Mouse (Mus musculus): Measurements from ENCODE around the gene Col27a1. TPM values are rescaled to one million over a fixed set of nuclear protein-coding genes. Genes with fewer than 3 reads are reported as not detected.

Col27a1 gene
- polyA plus RNA-seq, 1 experiment: 14.1 TPM

DNA sequence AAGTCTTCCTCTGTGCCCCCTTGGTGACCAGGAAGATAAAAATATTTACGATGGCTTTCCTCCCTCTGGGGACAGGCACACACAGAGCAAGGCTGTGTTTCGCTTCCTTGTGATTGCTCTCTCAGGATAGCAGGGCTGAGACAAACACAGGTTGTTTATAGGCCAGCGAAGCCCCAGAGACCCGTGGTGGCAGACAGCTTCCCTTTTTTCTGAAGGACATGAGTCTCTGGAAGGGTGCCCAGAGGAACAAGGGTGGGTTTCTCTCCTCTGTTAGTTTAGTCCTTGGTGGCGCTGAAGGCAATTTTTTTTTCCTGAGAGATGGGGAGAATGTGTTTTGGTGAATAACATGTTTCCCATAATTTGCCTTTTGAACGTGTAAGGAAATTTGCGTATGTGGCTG is 8.2 kb upstream of the Col27a1 start:
- Histone ChIP-seq H3K27ac (ENCODE audit: control insufficient read depth, insufficient read depth, low read length) (no peak overlapping the region), H3K36me3 (ENCODE audit: control insufficient read depth, insufficient read depth, low read length) (no peaks in the 10 kb centered on the region), H3K4me1 (replicated peaks; ENCODE audit: control insufficient read depth, insufficient read depth, low read length) (no peaks in the 10 kb centered on the region), H3K4me3 (ENCODE audit: control insufficient read depth, insufficient read depth, low read length) (no peak overlapping the region), H3K27me3 (ENCODE audit: control insufficient read depth, insufficient read depth, low read length) (no peaks in the 10 kb centered on the region)
- 45% methylated on average over 7 of the region's 7 CpGs for WGBS
- no peak for TF ChIP-seq POLR2A (IDR thresholded peaks at IDR 0.05; ENCODE audit: control insufficient read depth, extremely low read depth, insufficient read depth, low read length, poor library complexity)
- DNase-seq: no peak

DNA sequence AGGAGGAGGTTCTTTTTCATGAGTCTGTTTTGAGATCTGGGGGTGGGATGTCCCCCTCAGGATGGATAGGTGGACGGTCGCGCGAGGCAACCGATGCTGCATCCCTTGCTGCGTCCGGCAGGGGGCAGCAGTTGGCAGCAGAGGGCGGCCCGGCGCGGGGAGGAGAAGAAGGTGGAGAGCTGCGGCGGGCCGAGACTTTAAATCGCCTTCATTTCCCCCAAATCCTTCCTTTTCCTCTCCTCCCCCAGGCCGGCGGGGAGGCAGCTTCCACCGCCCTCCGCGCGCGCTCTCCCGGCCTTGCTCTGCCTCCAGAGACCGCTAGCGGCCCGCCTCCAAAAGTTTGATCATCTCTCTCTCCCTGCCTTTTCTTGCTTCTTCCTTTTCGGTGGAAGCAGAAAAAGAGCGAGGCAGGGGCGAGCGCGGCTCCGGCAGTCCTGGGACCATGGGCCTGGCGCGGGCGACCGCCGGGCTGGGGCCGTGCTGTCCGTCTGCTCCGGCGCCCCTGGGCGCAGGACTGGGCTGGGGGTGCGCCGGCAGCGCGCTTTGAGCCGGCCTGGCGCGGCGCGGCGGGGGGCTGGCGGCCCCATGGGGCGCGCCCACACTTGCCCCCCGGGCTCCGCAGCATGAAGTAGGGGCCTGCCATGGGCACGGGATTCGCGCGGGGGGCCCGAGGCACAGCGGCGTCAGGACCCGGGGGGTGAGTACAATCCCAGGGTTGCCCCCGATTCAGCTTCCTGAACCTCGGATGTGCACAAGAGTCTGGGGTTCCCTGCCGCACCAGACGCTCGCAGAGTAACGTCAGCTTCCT is 1.6 kb downstream of the Col27a1 start:
- Histone ChIP-seq H3K27ac (ENCODE audit: control insufficient read depth, insufficient read depth, low read length) (no peak overlapping the region), H3K4me1 (replicated peaks; ENCODE audit: control insufficient read depth, insufficient read depth, low read length) (peaks cover 31% of the 10 kb centered on the region), H3K36me3 (ENCODE audit: control insufficient read depth, insufficient read depth, low read length) (no peaks in the 10 kb centered on the region), H3K4me3 (ENCODE audit: control insufficient read depth, insufficient read depth, low read length) (peak overlapping the region; percentile 66), H3K27me3 (ENCODE audit: control insufficient read depth, insufficient read depth, low read length) (no peaks in the 10 kb centered on the region; the same call in 1 of the 2 replicates)
- 2% methylated on average over 71 of the region's 71 CpGs for WGBS
- TF ChIP-seq POLR2A (IDR thresholded peaks at IDR 0.05; ENCODE audit: control insufficient read depth, extremely low read depth, insufficient read depth, low read length, poor library complexity) (no peak), CTCF (IDR thresholded peaks at IDR 0.05; ENCODE audit: borderline replicate concordance, control insufficient read depth, extremely low read depth, insufficient read depth, low read length, poor library complexity) (peak; percentile 95)
- peak; percentile 87 for DNase-seq

DNA sequence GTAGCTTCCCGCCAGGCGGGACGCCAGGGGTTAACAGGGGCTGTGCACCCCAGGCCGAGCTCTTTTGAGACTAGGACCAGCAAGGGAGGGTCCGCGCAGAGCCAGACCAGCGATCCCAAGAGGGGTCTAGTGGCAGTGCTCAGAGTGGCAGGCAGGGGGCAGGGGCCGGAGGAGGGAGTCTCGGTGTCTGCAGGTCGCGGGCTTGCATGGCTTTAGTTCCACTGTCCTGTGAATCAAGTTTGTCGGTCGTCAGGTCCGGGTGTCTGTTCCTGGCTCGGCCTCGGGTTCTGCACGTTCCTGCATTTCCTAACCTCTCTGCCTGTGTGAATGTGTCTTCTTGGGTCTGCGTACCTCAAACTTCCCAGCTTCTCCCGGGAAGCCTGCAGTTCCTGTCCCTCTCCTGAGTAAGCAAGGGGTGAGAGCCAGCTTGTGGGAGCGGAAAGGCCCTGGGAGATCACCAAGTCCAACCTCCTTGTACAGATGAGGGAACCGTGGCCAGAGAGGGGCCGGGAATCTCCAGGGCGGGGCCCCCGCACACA is 2.3 kb downstream of the Col27a1 start:
- no peak overlapping the region for H3K27ac ChIP-seq (ENCODE audit: control insufficient read depth, insufficient read depth, low read length)
- WGBS: 20% methylated on average over 24 of the region's 24 CpGs
- H3K36me3 ChIP-seq (ENCODE audit: control insufficient read depth, insufficient read depth, low read length): no peaks in the 10 kb centered on the region
- H3K27me3 ChIP-seq (ENCODE audit: control insufficient read depth, insufficient read depth, low read length): no peaks in the 10 kb centered on the region; the same call in 1 of the 2 replicates
- peak; percentile 77 for DNase-seq
- H3K4me3 ChIP-seq (ENCODE audit: control insufficient read depth, insufficient read depth, low read length): peak overlapping the region; percentile 66
- TF ChIP-seq POLR2A (IDR thresholded peaks at IDR 0.05; ENCODE audit: control insufficient read depth, extremely low read depth, insufficient read depth, low read length, poor library complexity) (no peak), CTCF (IDR thresholded peaks at IDR 0.05; ENCODE audit: borderline replicate concordance, control insufficient read depth, extremely low read depth, insufficient read depth, low read length, poor library complexity) (peak; percentile 77)
- H3K4me1 ChIP-seq (replicated peaks; ENCODE audit: control insufficient read depth, insufficient read depth, low read length): peaks cover 31% of the 10 kb centered on the region

DNA sequence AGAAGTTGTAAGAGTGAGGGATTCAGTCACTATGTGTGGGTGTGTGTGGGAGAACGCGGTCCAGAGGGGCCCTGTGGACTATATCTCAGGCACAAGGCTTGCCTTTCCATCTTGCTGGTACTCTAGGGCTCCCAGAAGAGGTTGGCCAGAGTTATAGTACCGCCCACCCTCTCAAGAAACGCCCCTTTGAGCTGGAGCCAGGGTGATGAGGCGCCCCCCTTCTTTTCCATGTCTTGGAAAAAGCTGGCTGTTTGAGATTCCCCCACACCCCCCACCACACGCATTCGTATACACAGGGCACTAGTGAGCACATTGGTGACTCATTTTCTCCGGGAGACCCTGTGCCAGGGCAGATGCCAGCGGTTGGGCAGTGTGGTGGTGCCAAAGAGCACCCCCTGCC is 2.8 kb downstream of the Col27a1 start:
- no peak overlapping the region for H3K4me3 ChIP-seq (ENCODE audit: control insufficient read depth, insufficient read depth, low read length)
- 71% methylated on average over 9 of the region's 9 CpGs for WGBS

DNA sequence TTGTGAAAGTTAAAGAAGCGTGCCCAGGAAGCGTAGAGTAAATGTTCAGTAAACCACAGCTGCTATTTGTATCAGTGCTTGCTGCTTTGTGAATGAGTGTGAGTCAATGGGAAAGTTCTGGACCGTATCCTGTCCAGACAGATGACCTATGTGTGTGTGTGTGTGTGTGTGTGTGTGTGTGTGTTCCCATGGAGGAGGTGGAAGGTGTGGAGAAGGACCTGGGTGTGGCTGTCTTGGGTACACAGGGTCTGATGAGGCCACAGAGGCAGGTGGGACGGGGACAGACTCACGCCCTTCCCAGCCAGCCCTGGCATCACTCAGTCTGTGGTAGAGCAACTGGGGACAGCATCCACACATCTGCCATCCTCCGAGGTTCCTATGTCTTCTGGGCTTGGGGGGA is 3.7 kb downstream of the Col27a1 start:
- no peaks in the 10 kb centered on the region; the same call in 1 of the 2 replicates for H3K27me3 ChIP-seq (ENCODE audit: control insufficient read depth, insufficient read depth, low read length)
- no peaks in the 10 kb centered on the region for H3K36me3 ChIP-seq (ENCODE audit: control insufficient read depth, insufficient read depth, low read length)
- H3K4me1 ChIP-seq (replicated peaks; ENCODE audit: control insufficient read depth, insufficient read depth, low read length): peaks cover 42% of the 10 kb centered on the region
- WGBS: 53% methylated on average over 6 of the region's 6 CpGs
- no peak overlapping the region for H3K27ac ChIP-seq (ENCODE audit: control insufficient read depth, insufficient read depth, low read length)
- no peak overlapping the region for H3K4me3 ChIP-seq (ENCODE audit: control insufficient read depth, insufficient read depth, low read length)
- TF ChIP-seq CTCF (IDR thresholded peaks at IDR 0.05; ENCODE audit: borderline replicate concordance, control insufficient read depth, extremely low read depth, insufficient read depth, low read length, poor library complexity) (no peak), POLR2A (IDR thresholded peaks at IDR 0.05; ENCODE audit: control insufficient read depth, extremely low read depth, insufficient read depth, low read length, poor library complexity) (no peak)
- DNase-seq: no peak

More for the DNA sequence above, 2.8 kb downstream of the Col27a1 start:
- no peak for TF ChIP-seq POLR2A (IDR thresholded peaks at IDR 0.05; ENCODE audit: control insufficient read depth, extremely low read depth, insufficient read depth, low read length, poor library complexity)
- TF ChIP-seq CTCF (IDR thresholded peaks at IDR 0.05; ENCODE audit: borderline replicate concordance, control insufficient read depth, extremely low read depth, insufficient read depth, low read length, poor library complexity): no peak
- no peak for DNase-seq
- H3K36me3 ChIP-seq (ENCODE audit: control insufficient read depth, insufficient read depth, low read length): no peaks in the 10 kb centered on the region
- peaks cover 34% of the 10 kb centered on the region for H3K4me1 ChIP-seq (replicated peaks; ENCODE audit: control insufficient read depth, insufficient read depth, low read length)
- no peak overlapping the region for H3K27ac ChIP-seq (ENCODE audit: control insufficient read depth, insufficient read depth, low read length)
- no peaks in the 10 kb centered on the region; the same call in 1 of the 2 replicates for H3K27me3 ChIP-seq (ENCODE audit: control insufficient read depth, insufficient read depth, low read length)

DNA sequence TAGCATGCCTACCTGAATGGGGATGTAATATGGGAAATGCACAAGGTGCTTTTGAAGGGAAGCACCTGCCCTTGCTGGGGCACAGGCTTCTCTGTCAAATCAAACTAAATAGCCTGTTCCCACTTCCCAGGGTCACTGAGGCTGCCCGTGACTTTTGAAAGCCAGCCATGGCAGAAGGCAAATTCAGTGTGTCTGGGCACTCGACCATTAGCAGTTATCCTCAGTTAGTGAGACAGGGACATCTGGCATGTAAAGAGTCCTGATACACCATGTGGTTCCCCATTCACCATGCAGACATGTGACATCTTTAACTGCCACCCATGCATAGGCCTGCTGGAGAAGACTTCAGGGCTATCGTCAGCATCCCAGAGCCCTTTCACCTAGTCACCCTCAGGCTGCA is 5.3 kb downstream of the Col27a1 start:
- no peak for DNase-seq
- WGBS: 95% methylated on average over 3 of the region's 3 CpGs
- no peak for TF ChIP-seq POLR2A (IDR thresholded peaks at IDR 0.05; ENCODE audit: control insufficient read depth, extremely low read depth, insufficient read depth, low read length, poor library complexity)
- no peak for TF ChIP-seq CTCF (IDR thresholded peaks at IDR 0.05; ENCODE audit: borderline replicate concordance, control insufficient read depth, extremely low read depth, insufficient read depth, low read length, poor library complexity)
- H3K27me3 ChIP-seq (ENCODE audit: control insufficient read depth, insufficient read depth, low read length): no peaks in the 10 kb centered on the region; the same call in 1 of the 2 replicates
- H3K4me3 ChIP-seq (ENCODE audit: control insufficient read depth, insufficient read depth, low read length): no peak overlapping the region
- peaks cover 55% of the 10 kb centered on the region for H3K4me1 ChIP-seq (replicated peaks; ENCODE audit: control insufficient read depth, insufficient read depth, low read length)
- no peaks in the 10 kb centered on the region for H3K36me3 ChIP-seq (ENCODE audit: control insufficient read depth, insufficient read depth, low read length)
- H3K27ac ChIP-seq (ENCODE audit: control insufficient read depth, insufficient read depth, low read length): no peak overlapping the region
